Mouse (Mus musculus) embryonic facial prominence, embryonic 14.5 days (tissue): ENCODE results near the gene Def8. TPM values are rescaled to one million over a fixed set of nuclear protein-coding genes. Genes with fewer than 3 reads are reported as not detected.

Experiments used
- ATAC-seq: fragments of 200-750 bp; cut with Nextera tagmentation; 2 replicates; pipeline ENCODE4 v1.8.0; 2017; ENCODE audit warnings: low read depth, moderate number of reproducible peaks, moderate TSS enrichment
- DNase-seq: peaks from one replicate; pipeline ENCODE4 v3.0.0-alpha.2; 2015; ENCODE audit warnings: low spot score
- H3K27ac ChIP-seq: fragments of 300-500 bp; sonication (generic); replicated peaks from 2 replicates; pipeline ENCODE4 v1.5.1; 2014; ENCODE audit warnings: low read depth, mild to moderate bottlenecking, low read length, moderate library complexity
- H3K27me3 ChIP-seq: fragments of 300-500 bp; sonication (generic); replicated peaks from 2 replicates; pipeline ENCODE4 v1.6.1; 2014; ENCODE audit warnings: low read length; ENCODE audit not compliant: control insufficient read depth, insufficient read depth
- H3K36me3 ChIP-seq: fragments of 300-500 bp; sonication (generic); 2 replicates; pipeline ENCODE4 v1.6.1; 2014; ENCODE audit warnings: low read length, mixed read lengths; ENCODE audit not compliant: control insufficient read depth, insufficient read depth
- H3K4me1 ChIP-seq: fragments of 300-500 bp; sonication (generic); 2 replicates; pipeline ENCODE4 v1.6.1; 2014; ENCODE audit warnings: antibody characterized with exemption, low read length; ENCODE audit not compliant: control insufficient read depth, insufficient read depth
- H3K4me2 ChIP-seq: fragments of 300-500 bp; sonication (generic); 2 replicates; pipeline ENCODE4 v1.6.1; 2014; ENCODE audit warnings: low read depth, mild to moderate bottlenecking, low read length, moderate library complexity, mixed read lengths
- H3K4me3 ChIP-seq: fragments of 300-500 bp; sonication (generic); 2 replicates; pipeline ENCODE4 v1.5.1; 2014; ENCODE audit warnings: low read depth, mild to moderate bottlenecking, low read length
- H3K9ac ChIP-seq: fragments of 300-500 bp; sonication (generic); 2 replicates; pipeline ENCODE4 v1.6.1; 2014; ENCODE audit warnings: low read depth, mild to moderate bottlenecking, low read length, moderate library complexity, mixed read lengths
- H3K9me3 ChIP-seq: fragments of 300-500 bp; sonication (generic); 2 replicates; pipeline ENCODE4 v1.6.1; 2016; ENCODE audit warnings: low read length; ENCODE audit not compliant: control insufficient read depth
- WGBS: fragments of 180-500 bp; shearing (Covaris S2); extraction: QIAGEN DNeasy Blood & Tissue Kit; methylation state at CpG from one replicate; pipeline ENCODE4 v1.1.7; 2014; 5-methylcytosine and 5-hydroxymethylcytosine counted together
- polyA plus RNA-seq: library from polyadenylated mRNA; unstranded; fragments of >200 nt; fragmentation: Nextera tagmentation; extraction: Ambion mirVana; gene quantifications from 2 replicates; pipeline ENCODE4 v1.2.1, GENCODE M21; 2014

The Def8 gene
- 34.1 and 37.9 TPM in 2 replicates for polyA plus RNA-seq

DNA sequence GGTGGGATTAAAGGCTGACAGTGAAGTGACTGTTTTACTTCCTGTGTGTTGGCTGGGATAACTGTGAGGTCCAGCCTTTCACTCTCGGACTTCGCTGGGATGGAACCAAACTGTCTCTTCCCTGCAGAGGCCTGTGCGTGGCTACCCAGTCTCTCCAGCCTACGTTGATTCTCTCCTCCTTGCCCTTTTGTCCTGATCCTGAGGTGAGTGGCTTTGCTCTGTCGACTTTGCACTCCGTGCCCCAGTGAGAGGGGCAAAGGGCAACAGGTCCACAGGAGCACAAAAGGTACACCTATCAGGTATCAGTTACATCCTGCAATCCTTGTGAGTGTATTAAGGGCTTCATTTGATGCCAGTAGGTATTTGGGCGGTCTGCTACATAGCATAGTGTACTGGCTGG, at the start of gene Def8:
Gene Def8, plus strand, starts transcription at position 87 of the 400 bp plus-strand sequence.
- Histone ChIP-seq H3K9me3 (peaks cover 23% of the 10 kb centered on the region), H3K27ac (no peak within 1 kb of the TSS), H3K9ac (no peak within 1 kb of the TSS), H3K4me1 (no peaks in the 10 kb centered on the region), H3K4me3 (peak within 1 kb of the TSS; percentile 17; the same call in 1 of the 2 replicates), H3K27me3 (no peaks in the 10 kb centered on the region), H3K4me2 (peak within 1 kb of the TSS; percentile 48), H3K36me3 (no peaks in the 10 kb centered on the region)
- WGBS = 73% methylated on average over 7 of the region's 7 CpGs
- DNase-seq (no peak), ATAC-seq (no peak)

DNA sequence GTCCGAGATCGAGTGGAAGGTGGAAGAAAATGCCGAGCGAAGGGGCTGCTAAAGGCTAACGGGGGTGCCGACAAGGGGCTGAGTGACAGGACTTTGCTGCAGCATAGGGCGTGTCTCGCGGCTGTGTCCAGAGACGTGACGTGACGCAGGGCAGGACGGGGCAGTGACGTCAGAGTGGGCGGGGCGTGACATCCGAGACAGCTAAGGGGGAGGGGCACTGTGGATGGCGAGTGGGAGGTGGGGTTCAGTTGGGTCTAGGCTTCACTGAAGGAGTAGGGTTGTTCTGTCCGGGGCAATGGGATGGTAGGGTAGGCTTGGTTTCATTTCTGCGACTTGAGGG, 49.1 kb upstream of the Def8 start:
- H3K9me3 ChIP-seq = no peaks in the 10 kb centered on the region
- WGBS = under 1% methylated on average over 20 of the region's 20 CpGs
- ATAC-seq = peak; percentile 76

DNA sequence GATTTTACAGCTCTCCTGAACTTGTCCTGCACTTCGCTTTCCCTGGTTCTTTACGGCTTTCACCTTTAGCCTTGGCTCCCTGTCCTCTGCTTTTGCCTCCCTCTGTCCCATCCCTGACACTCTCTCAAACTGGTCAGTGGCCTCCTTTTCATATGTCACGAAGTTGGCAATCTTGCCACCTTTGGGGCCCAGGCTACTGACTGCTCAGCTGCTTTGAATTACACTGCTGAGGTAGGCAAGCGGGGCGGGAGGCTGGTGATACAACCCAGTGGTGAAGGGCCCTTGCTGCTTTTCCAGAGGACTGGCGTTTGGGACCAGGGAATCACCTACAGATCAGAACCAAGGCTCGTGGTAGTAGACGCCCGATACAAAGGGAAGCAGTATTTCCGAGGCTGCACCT, 47.6 kb upstream of the Def8 start:
- WGBS = 89% methylated on average over 10 of the region's 10 CpGs
- Histone ChIP-seq H3K27me3 (no peaks in the 10 kb centered on the region; the same call in 1 of the 2 replicates), H3K36me3 (peaks cover 11% of the 10 kb centered on the region; the same call in 1 of the 2 replicates), H3K27ac (no peak overlapping the region), H3K4me2 (no peak overlapping the region), H3K4me1 (peaks cover 11% of the 10 kb centered on the region), H3K9me3 (no peaks in the 10 kb centered on the region), H3K9ac (no peak overlapping the region), H3K4me3 (no peak overlapping the region)
- DNase-seq = no peak
- ATAC-seq = no peak

More for the DNA sequence above, 49.1 kb upstream of the Def8 start:
- Histone ChIP-seq H3K4me1 (peaks cover 11% of the 10 kb centered on the region), H3K27me3 (no peaks in the 10 kb centered on the region; the same call in 1 of the 2 replicates), H3K27ac (peak overlapping the region; percentile 98), H3K4me3 (peak overlapping the region; percentile 93), H3K4me2 (peak overlapping the region; percentile 83), H3K36me3 (0 out of 2 replicates have a peak, but pooled peaks cover 11% of the 10 kb centered on the region), H3K9ac (peak overlapping the region; percentile 97)
- DNase-seq = peak; percentile 93

DNA sequence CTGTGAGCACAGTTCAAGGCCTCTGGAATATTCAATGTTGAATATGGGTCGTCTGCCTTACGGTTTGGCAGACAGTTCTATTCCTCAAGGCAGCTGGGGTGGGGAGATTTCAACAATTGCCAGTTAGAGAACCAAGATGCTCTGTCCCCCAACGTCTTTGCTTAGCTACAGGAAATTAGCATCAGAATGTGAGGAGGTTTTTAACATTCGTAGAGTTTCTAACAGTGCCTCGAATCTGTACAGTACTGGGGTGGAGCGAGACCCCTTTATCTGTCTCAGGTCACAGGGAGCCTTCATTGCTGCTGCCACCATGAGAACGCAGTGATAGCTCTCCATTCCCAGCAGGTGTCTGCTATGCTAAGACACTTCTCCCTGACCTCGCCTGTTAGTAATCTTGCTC, 47.2 kb upstream of the Def8 start:
- Histone ChIP-seq H3K27me3 (no peaks in the 10 kb centered on the region; the same call in 1 of the 2 replicates), H3K4me1 (peaks cover 11% of the 10 kb centered on the region), H3K4me3 (no peak overlapping the region), H3K9me3 (no peaks in the 10 kb centered on the region), H3K4me2 (no peak overlapping the region), H3K27ac (no peak overlapping the region), H3K9ac (no peak overlapping the region), H3K36me3 (peaks cover 15% of the 10 kb centered on the region; the same call in 1 of the 2 replicates)
- ATAC-seq (no peak), DNase-seq (no peak)
- 74% methylated on average over 8 of the region's 8 CpGs for WGBS

DNA sequence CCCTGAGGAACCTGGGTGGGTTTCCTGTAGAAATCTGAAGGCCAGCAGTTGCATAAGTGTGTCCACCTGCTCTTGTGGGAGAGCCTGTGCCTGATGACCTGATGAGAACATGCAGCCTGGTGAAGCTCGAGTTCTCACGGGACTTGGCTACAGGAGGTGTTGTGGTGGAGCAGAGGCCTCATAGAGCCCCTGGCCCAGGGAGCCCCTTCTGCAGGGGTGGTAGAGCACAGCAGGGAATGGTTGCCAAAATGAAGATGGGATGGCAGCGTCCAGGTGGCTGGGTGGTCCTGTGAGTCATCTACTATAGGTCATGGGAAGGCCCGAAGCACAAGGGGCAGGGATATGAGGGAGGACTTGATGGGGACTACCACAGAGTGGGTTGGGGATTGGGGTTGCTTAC, 41.6 kb upstream of the Def8 start:
- H3K9ac ChIP-seq = no peak overlapping the region
- no peak overlapping the region for H3K4me2 ChIP-seq
- 88% methylated on average over 4 of the region's 4 CpGs for WGBS
- no peaks in the 10 kb centered on the region for H3K27me3 ChIP-seq
- no peaks in the 10 kb centered on the region for H3K4me1 ChIP-seq
- no peak overlapping the region for H3K4me3 ChIP-seq
- H3K27ac ChIP-seq = no peak overlapping the region
- no peaks in the 10 kb centered on the region for H3K9me3 ChIP-seq
- no peak for ATAC-seq
- H3K36me3 ChIP-seq = peaks cover 67% of the 10 kb centered on the region
- no peak for DNase-seq

DNA sequence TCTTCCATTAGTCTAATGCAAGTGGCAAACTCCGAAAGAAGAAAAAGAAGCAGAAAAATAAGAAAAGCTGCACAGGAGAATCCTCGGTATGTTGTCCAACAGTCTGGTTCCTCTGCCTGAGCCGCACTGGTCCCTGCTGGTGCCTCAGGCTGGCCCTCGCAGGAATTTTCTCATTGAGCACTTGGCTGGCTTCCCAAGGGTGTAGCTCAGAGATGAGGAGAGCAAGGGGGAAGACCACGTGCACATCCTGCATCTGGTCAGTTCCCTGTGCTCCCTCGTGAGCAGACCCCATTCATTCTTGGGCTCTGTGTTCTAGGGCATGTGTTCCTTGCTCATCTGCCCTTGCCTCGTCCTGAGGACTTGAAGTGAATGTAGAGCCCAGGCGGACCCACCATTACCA, 40.8 kb upstream of the Def8 start:
- H3K9ac ChIP-seq = no peak overlapping the region
- H3K27ac ChIP-seq = no peak overlapping the region
- no peaks in the 10 kb centered on the region for H3K27me3 ChIP-seq
- WGBS = 84% methylated on average over 8 of the region's 8 CpGs
- DNase-seq = no peak
- ATAC-seq = no peak
- H3K36me3 ChIP-seq = peaks cover 75% of the 10 kb centered on the region
- H3K9me3 ChIP-seq = no peaks in the 10 kb centered on the region
- H3K4me2 ChIP-seq = no peak overlapping the region
- H3K4me1 ChIP-seq = no peaks in the 10 kb centered on the region
- H3K4me3 ChIP-seq = no peak overlapping the region

DNA sequence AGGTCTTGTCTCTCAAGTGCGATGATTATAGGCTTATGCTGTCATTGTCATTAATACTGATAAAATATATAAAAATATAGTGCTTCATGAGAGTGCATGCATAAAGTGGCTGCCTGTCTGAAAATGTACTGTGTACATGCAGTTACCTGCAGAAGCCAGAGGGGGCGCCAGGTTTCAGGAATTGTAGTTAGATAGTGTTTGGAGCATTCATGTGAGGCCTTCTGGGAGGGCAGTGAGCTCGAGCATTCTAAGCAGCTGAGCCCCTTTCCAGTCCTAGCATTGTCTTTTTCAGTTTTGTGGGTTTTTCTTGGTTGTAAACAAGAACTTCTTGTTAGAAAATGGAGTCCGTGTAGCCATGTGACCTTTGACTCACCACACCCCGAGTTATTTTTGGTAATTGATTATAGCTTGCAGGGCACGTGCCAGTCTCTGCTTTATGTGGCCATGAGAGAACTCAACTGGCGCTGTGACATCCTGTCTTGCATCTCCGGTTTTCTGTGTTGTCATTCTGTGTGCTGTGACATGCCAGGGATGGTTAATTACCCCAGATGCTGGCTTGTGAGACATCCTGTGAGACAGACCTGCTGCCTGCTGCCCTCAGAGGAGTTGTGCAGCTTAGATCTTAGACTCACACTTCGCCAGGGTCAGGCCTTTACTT, 38.3 kb upstream of the Def8 start:
- H3K36me3 ChIP-seq = peaks cover 93% of the 10 kb centered on the region
- DNase-seq = no peak
- WGBS = 64% methylated on average over 9 of the region's 9 CpGs
- ATAC-seq = no peak
- no peak overlapping the region for H3K4me2 ChIP-seq
- H3K9ac ChIP-seq = no peak overlapping the region
- no peak overlapping the region for H3K4me3 ChIP-seq
- no peaks in the 10 kb centered on the region for H3K27me3 ChIP-seq
- no peak overlapping the region for H3K27ac ChIP-seq
- H3K4me1 ChIP-seq = no peaks in the 10 kb centered on the region
- H3K9me3 ChIP-seq = no peaks in the 10 kb centered on the region

DNA sequence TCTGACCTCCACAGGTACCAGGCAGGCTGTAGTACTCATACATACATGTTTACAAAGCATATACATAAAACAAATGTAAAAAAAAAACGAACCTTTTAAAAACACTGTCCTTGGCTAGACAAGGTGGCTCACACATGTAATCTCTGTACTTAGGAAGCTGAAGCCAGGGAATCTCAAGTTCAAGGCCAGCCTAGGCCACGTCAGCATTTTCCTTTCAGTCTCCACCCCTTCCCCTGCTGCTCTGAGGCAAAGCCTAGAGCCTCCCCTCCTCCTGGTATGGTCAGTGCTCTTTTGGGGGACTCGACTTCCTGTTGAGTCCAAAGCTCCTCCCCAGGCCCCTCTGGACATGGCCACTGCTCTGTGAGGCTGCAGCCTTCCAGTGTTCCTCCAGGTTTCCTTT, 36.3 kb upstream of the Def8 start:
- Histone ChIP-seq H3K27ac (no peak overlapping the region), H3K4me2 (no peak overlapping the region), H3K27me3 (no peaks in the 10 kb centered on the region), H3K9ac (no peak overlapping the region), H3K36me3 (peaks cover 100% of the 10 kb centered on the region), H3K4me1 (no peaks in the 10 kb centered on the region), H3K9me3 (no peaks in the 10 kb centered on the region), H3K4me3 (no peak overlapping the region)
- DNase-seq (no peak), ATAC-seq (no peak)
- 76% methylated on average over 3 of the region's 3 CpGs for WGBS

DNA sequence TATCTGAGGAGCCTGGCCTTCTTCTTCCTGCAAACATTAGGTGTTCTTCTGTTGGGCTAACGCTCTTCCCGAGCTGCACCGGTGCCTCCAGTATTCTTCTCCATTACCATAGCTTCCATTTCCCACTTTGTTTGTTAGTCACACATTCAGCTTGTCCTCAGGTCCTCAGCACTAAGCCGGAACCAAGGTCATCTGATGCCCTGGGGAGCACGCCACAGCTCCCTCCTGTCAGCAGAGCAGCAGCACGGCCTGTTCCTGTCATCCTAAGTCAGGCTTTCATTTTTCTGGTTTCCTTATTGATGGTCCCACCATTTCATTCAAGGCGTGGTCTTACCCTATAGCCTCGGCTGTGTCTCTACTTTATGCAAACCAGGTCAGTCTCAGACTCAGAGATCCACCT, 35.5 kb upstream of the Def8 start:
- no peak overlapping the region for H3K9ac ChIP-seq
- H3K27ac ChIP-seq = no peak overlapping the region
- H3K4me3 ChIP-seq = no peak overlapping the region
- peaks cover 100% of the 10 kb centered on the region for H3K36me3 ChIP-seq
- WGBS = 86% methylated on average over 8 of the region's 8 CpGs
- no peak for ATAC-seq
- H3K9me3 ChIP-seq = no peaks in the 10 kb centered on the region
- H3K4me2 ChIP-seq = no peak overlapping the region
- no peaks in the 10 kb centered on the region for H3K27me3 ChIP-seq
- no peaks in the 10 kb centered on the region for H3K4me1 ChIP-seq
- no peak for DNase-seq
